Mouse (Mus musculus) left cerebral cortex, postnatal 4 days (tissue): Measurements from ENCODE around the gene Nmrk1. TPM values are rescaled to one million over a fixed set of nuclear protein-coding genes. Genes with fewer than 3 reads are reported as not detected.
"Not testable (repeated sequence)": the region's sequence is repeated elsewhere in the genome, so short reads cannot be mapped to it uniquely, and the experiment has no call there.

Experiments
- DNase-seq: peaks from one replicate; pipeline ENCODE4 v3.0.0-alpha.2; 2022
- intact Hi-C: fragments of 180-260 bp; cut with DNase I; formaldehyde crosslinking; loops from one replicate; pipeline ENCODE4 v1.15.1; 2025
- total RNA-seq, 2 experiments: library from RNA; stranded (reverse); gene quantifications; 2 replicates each; pipeline ENCODE4 v1.2.3; 2021

The Nmrk1 gene
- total RNA-seq: 1 to 10 TPM; 3.2 to 5.1 TPM

DNA sequence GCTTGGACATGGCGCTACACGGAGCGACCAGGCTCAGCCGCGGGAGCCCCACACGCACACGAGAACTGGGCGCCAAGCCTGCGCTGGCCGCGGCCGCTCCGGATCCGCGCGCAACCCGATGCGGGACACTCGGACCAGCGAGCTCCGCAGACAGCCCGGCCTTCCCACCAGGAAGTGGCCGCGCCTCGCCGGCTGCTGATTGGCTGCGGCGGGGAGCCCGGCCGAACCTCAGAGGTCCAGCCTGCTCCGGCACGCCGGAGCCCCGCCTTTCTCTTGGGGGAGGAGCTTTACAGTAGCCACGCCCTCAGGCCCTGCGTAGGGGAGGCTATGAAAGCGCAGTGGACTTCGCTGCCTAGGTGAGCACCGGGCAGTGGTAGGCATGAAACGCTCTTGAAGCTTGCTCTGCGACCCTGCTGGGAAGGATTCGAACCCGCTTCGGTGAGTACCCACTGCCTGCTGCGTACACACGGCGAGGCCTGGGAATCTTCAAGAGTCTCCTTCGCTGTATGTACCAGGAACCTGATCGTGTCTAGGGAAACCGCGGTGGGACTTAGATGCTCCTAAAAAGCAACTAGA, at the start of gene Nmrk1, which contains the start of gene Ostf1:
TSS of gene Nmrk1 (plus strand) at position 307 of the 576 bp plus-strand sequence.
TSS of gene Ostf1 (minus strand) at position 180 of the 576 bp plus-strand sequence.
- peak; percentile 96 for DNase-seq
- intact Hi-C loops: no loop called here

DNA sequence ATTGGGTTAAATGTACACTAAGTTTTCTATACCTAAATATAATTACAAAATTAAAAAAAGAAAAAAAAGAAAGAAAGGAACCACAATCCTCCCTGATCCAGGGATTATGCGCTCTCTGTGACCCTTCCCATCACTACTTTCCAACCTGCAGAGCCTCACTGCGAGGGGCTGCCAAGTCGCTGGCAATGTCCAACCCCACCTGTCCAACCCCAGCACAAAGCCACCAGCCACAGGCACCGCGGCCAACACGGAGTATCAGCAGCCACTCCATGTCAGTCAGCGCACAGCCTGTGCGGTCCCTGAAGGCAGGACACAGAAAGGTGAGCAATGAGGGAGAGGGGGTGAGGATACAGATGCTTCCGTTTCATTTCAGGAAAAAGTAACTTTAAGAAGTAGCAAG, 49.5 kb upstream of the Nmrk1 start:
- intact Hi-C loops: no loop called here
- no peak for DNase-seq

DNA sequence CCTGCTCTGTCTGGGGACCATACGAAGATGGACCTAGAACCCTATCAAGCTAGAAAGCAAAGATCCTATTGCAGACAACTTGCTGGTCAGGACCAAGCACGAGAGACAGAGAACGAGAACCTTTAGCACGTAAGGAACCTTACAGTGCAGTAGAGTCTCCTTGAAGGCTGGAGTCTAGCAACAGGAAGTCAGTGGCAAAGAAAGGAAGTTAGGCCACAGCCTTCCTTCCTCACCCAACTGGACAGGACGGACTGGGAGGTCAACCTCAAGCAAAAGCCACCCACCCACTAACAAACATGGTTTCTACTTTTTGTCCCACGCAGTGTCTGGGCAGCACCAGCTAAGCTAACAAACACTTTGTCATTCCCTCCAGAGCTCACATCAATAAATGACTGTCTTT, 48.9 kb upstream of the Nmrk1 start:
- DNase-seq: no peak
- intact Hi-C loops: no loop called here

GRCm38 (mm10) chr19:18583706-18584105, 48.0 kb upstream of the Nmrk1 start:
- DNase-seq: no peak
- intact Hi-C loops: no loop called here

DNA sequence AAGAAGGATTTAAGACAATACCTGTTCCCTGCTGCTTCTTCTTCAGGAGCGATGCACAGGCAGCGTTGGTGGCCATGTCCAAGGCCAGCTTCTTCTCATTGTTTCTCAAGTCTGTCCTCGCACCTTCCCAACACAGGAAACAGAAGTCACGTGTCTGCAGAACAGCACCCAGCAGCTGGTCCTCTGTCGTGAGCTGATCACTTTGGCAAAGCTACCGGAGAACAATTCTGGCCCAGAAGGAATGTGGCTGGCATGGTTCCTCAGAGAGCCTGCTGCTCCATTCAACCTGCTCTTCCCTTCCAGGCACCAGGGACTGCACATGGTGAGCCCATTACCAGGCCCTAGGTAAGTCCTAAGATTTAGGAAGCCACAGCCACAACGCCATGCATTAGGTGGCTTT, 47.1 kb upstream of the Nmrk1 start:
- intact Hi-C loops: no loop called here
- no peak for DNase-seq

- no peak for DNase-seq
- intact Hi-C loops: no loop called here
Measured at GRCm38 (mm10) chr19:18587118-18587517, 44.6 kb upstream of the Nmrk1 start.

GRCm38 (mm10) chr19:18588243-18588642, 43.5 kb upstream of the Nmrk1 start:
- no peak for DNase-seq
- intact Hi-C loops: no loop called here

GRCm38 (mm10) chr19:18588801-18589200, 42.9 kb upstream of the Nmrk1 start:
- intact Hi-C loops, DNase-seq: not testable (repeated sequence)

GRCm38 (mm10) chr19:18589276-18589675, 42.5 kb upstream of the Nmrk1 start:
- intact Hi-C loops: no loop called here
- no peak for DNase-seq

GRCm38 (mm10) chr19:18590234-18590633, 41.5 kb upstream of the Nmrk1 start:
- intact Hi-C loops: no loop called here
- DNase-seq: no peak

GRCm38 (mm10) chr19:18590942-18591354, 40.8 kb upstream of the Nmrk1 start:
- DNase-seq: no peak
- intact Hi-C loops: no loop called here

DNA sequence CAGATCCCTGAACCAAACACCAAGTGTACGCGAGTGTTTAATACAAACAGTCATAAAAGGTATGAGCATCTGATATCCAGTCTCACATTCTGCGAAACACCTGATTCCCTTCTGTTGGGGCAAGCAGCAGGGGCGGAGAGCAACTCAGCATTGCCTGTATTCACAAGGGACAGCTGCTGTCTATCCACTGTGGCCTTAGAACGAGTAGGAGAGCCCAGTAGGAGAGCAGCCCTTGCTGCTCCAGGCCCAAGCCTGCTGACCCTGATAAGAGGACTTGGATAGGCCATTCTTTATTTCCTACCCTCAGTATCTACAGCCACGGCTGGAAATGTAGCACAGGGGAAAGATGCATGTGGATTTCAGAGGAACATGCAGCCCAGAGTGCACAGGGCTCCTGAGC, 38.8 kb upstream of the Nmrk1 start:
- intact Hi-C loops: no loop called here
- DNase-seq: no peak

GRCm38 (mm10) chr19:18593722-18594121, 38.0 kb upstream of the Nmrk1 start:
- DNase-seq: peak; percentile 59
- intact Hi-C loops: no loop called here

DNA sequence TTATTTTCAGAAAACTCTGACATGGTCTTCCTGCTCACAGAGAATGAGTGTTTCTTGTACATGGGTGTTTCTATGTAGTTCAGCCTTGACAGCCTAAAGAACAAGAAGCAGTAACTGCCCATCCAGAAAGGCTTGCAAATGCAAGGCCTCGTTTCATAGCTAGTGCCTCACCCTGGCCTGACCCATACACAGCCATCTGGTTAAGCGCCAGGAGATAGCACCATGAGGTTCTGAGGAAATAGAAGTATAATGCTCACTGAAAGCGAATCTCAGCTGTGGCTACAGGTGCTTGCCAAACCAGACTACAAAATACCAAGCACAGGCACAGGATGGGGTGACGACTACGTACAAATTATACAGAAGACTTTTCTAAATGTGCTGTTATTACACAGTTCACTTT, 34.9 kb upstream of the Nmrk1 start:
- peak; percentile 39 for DNase-seq
- intact Hi-C loops: no loop called here

DNA sequence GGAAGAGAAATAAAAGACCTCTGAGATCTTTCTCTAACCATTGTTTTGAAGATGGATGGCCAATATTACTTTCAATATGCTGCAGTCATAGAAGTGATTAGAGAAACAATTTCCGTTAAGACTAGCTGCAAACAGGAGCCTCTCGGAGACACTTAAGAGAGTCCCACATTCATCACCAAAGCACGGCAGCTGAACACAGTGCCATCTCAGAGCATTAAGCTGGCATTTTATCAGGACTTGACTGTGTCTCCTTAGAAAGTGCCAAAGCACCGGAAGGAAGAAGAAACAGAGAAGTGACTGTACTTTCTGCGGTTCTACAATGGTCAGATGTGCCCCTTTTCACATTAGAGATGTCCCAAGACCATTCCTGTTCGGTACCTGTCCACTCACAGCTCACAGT, 34.0 kb upstream of the Nmrk1 start:
- intact Hi-C loops: no loop called here
- DNase-seq: no peak

DNA sequence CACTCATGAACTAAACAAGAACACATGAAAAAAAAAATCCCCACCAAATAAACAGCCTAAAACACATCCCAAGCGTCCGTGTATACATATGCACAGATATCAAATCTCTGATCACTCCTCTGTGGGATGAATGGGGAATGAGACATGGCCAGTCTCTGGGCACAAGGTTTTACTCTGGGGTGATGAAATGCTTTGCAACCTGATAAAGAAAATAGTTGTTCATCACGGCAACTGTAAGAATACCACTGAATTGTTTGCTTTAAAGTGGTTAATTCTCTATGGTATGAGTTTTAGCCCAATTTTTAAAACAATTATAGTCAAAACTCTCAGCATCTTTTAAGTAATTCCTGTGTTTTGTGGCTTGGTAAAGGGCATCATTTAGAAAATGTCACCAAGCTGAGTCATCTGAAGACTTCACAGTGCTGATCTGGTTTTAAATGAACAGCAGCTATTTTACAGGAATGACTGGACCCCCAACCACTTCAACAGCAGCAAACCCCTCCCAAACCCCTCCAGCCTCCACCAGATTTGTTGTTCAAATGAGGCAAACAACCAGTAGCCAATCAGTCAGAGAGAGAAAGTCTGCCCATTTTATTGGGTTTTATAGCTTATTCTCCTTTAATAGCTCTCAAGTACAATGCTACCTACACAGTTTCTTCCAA, 33.4 kb upstream of the Nmrk1 start:
- no peak for DNase-seq
- intact Hi-C loops: no loop called here

DNA sequence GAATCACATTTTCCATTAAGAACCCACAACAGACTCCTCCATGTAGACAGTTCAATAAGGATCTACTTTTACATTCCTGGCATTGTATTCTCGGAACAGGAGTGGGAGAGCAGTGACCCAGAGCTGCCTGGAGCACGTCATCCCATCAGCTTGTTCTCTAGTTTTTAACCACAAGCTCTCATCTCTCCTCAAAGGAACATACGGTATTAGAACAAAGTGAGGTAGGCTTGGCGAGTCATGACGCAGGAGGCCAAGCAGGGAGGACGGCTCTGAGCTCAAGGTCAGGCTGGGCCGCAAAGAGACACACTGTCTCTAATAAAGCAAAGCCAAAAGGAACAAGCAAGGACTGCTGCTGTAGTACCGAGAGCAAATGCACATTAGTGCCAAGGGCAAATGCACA, 32.7 kb upstream of the Nmrk1 start:
- intact Hi-C loops: no loop called here
- DNase-seq: no peak

GRCm38 (mm10) chr19:18599650-18600049, 32.1 kb upstream of the Nmrk1 start:
- DNase-seq: no peak
- intact Hi-C loops: no loop called here

- intact Hi-C loops: no loop called here
- DNase-seq: no peak
Measured at GRCm38 (mm10) chr19:18600611-18601010, 31.1 kb upstream of the Nmrk1 start.

DNA sequence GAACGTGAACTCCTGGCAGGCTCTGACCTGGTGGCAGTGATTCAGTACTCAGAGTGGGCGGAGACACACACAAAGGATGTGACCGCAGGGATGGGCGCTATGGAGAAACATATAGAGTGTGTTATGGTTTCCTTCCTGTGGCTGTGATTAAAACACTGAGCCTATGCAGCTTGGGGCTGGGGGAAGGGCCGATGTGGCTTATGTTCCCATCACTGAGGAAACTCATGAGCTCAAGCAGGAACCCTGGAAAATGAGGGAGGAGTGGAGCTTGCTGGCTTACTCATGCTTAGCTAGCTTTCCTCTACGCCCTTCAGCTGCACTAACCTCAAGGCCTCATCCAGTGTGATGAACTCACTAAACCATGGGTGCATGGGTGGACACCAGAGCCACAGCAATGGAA, 28.7 kb upstream of the Nmrk1 start:
- no peak for DNase-seq
- intact Hi-C loops: no loop called here

DNA sequence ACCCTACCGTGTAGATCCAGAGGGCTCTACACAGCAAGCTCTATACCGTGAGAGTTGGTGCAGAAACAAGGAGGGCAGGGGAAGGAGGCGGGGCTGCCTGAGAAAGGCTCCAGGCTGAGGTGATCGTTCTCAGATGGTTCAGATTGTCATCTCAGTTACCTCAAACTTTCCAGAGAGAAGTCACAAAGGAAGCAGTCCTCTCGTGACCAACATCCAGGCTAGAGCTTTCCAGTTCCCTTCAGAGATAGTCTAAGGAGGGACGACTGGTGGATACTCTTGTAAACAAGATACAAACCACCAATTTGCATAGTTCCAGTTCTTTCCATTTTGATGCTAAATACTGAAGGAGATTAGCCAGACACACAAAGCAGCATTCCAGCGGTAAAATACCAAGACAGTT, 23.8 kb upstream of the Nmrk1 start:
- no peak for DNase-seq
- intact Hi-C loops: no loop called here

GRCm38 (mm10) chr19:18608975-18609374, 22.8 kb upstream of the Nmrk1 start:
- intact Hi-C loops: no loop called here
- DNase-seq: no peak

GRCm38 (mm10) chr19:18614337-18614736, 17.4 kb upstream of the Nmrk1 start:
- intact Hi-C loops: no loop called here
- no peak for DNase-seq
